20 mouse cellular contexts compared by ENCODE assay signal in genomic region chr12:83532966-83533365, GRCm38 (mm10). TPM values are rescaled to one million over a fixed set of nuclear protein-coding genes. Genes with fewer than 3 reads are reported as not detected.
DNase-seq lines count a peak whose midpoint lies in the region.
"Had no signal": no experiment of that assay in that cellular context is flagged by ENCODE, and none has a peak within 500 bp of the region (broad histone marks: within the 10 kb centered on the region; RNA-seq: fewer than 3 reads in every experiment).

No protein-coding gene starts in this region.

- intact Hi-C loops in left cerebral cortex, postnatal 4 days (cut with DNase I): no loop called here
- intact Hi-C loops in heart, postnatal 14 days (cut with DNase I): no loop called here

- H3K4me3 ChIP-seq in heart, embryonic 10.5 days: no peak overlapping the region
- no peak overlapping the region for H3K4me3 ChIP-seq in hindbrain, embryonic 10.5 days
- H3K4me3 ChIP-seq: embryonic facial prominence, embryonic 13.5 days; forebrain, embryonic 12.5 days; heart, embryonic 15.5 days; hindbrain, embryonic 13.5 days had no signal

- H3K36me3 ChIP-seq in heart, embryonic 10.5 days: peaks cover 66% of the 10 kb centered on the region
- H3K36me3 ChIP-seq in hindbrain, embryonic 10.5 days: peaks cover 71% of the 10 kb centered on the region

- WGBS in heart, embryonic 10.5 days: 92% methylated on average over 3 of the region's 3 CpGs
- 94% methylated on average over 3 of the region's 3 CpGs for WGBS in hindbrain, embryonic 10.5 days

- DNase-seq in adrenal gland, postnatal 14 days: peak; percentile 65
- DNase-seq in adrenal gland, adult (ENCODE audit: inconsistent age in 2 of 2, low spot score in 1 of 2): no peak
- DNase-seq in heart, adult 18-20 months: peak; percentile 39
- DNase-seq in heart, embryonic 10.5 days (ENCODE audit: low spot score): no peak
- DNase-seq in left cerebral cortex, postnatal 4 days: peak; percentile 34
- no peak for DNase-seq in left cerebral cortex, adult 9 months (ENCODE audit: low spot score in 2 of 2)
- peak; percentile 30 to 38 for DNase-seq in heart, postnatal 14 days
- no peak for DNase-seq in hindbrain, embryonic 10.5 days (ENCODE audit: low spot score)
- DNase-seq: adrenal gland, adult 2 months; cerebellum, adult 18-20 months; cerebellum, adult 9-11 months; cerebellum, postnatal 36 days; gastrocnemius, postnatal 14 days; kidney, adult 11 months; kidney, adult 9 months had no signal

- H3K9me3 ChIP-seq in heart, embryonic 10.5 days: no peaks in the 10 kb centered on the region
- H3K9me3 ChIP-seq in hindbrain, embryonic 10.5 days: no peaks in the 10 kb centered on the region
- H3K9me3 ChIP-seq: embryonic facial prominence, embryonic 13.5 days; forebrain, embryonic 12.5 days; heart, embryonic 15.5 days; hindbrain, embryonic 13.5 days had no signal

- H3K27ac ChIP-seq in heart, embryonic 10.5 days: no peak overlapping the region
- H3K27ac ChIP-seq in hindbrain, embryonic 10.5 days: no peak overlapping the region
- H3K27ac ChIP-seq: embryonic facial prominence, embryonic 13.5 days; forebrain, embryonic 12.5 days; heart, embryonic 15.5 days; hindbrain, embryonic 13.5 days; hindbrain, postnatal 0 days had no signal

- no peaks in the 10 kb centered on the region for H3K27me3 ChIP-seq in heart, embryonic 10.5 days (ENCODE audit: insufficient read depth, poor library complexity, severe bottlenecking)
- H3K27me3 ChIP-seq in hindbrain, embryonic 10.5 days (ENCODE audit: insufficient read depth, poor library complexity, severe bottlenecking): no peaks in the 10 kb centered on the region
- H3K27me3 ChIP-seq: embryonic facial prominence, embryonic 13.5 days; forebrain, embryonic 12.5 days; heart, embryonic 15.5 days; hindbrain, embryonic 13.5 days had no signal

- H3K4me1 ChIP-seq in heart, embryonic 10.5 days: peaks cover 14% of the 10 kb centered on the region; the same call in 1 of the 2 replicates
- peaks cover 2% of the 10 kb centered on the region for H3K4me1 ChIP-seq in hindbrain, embryonic 10.5 days (replicated peaks)

RNA-seq across cellular contexts. Expression of gene Dcaf4, which starts 12.7 kb away (rescaled TPM):
- total RNA-seq in adrenal gland, postnatal 14 days (2021): 45.2 and 45.4 TPM in 2 replicates
- 10 to 100 TPM; 12.6 to 12.7 TPM for total RNA-seq in heart, adult 18-20 months (2021)
- 27.6 and 29.7 TPM in 2 replicates for polyA plus RNA-seq in heart, embryonic 10.5 days (2016; fragmentation: Nextera tagmentation; extraction: Ambion mirVana)
- 10 to 100 TPM; 36.6 to 43.1 TPM for total RNA-seq in left cerebral cortex, postnatal 4 days (2021)
- 10 to 100 TPM; 15.7 to 18.3 TPM for total RNA-seq in heart, postnatal 14 days (2021)
- polyA plus RNA-seq in hindbrain, embryonic 10.5 days (2016; fragmentation: Nextera tagmentation; extraction: Ambion mirVana): 24.8 and 25.7 TPM in 2 replicates

RNA-seq across cellular contexts. Expression of gene Dpf3, which starts 45.5 kb away (rescaled TPM):
- total RNA-seq in adrenal gland, postnatal 14 days (2021): 10.6 and 12.2 TPM in 2 replicates
- 10 to 100 TPM; 16.2 to 20.3 TPM for total RNA-seq in heart, adult 18-20 months (2021)
- 29.4 and 37.5 TPM in 2 replicates for polyA plus RNA-seq in heart, embryonic 10.5 days (2016; fragmentation: Nextera tagmentation; extraction: Ambion mirVana)
- 10 to 100 TPM in 1 of 2 experiments, 1 to 10 TPM in 1; 7.0 to 11.0 TPM for total RNA-seq in left cerebral cortex, postnatal 4 days (2021)
- total RNA-seq in heart, postnatal 14 days (2021): 10 to 100 TPM; 20.7 to 26.0 TPM
- 5.3 and 10.5 TPM in 2 replicates for polyA plus RNA-seq in hindbrain, embryonic 10.5 days (2016; fragmentation: Nextera tagmentation; extraction: Ambion mirVana)

Comparison
In these comparisons a context has a peak if more than half of its experiments do, and no peak if none do; other contexts are left out.
1. DNase-seq: peak in adrenal gland, postnatal 14 days (single experiment), heart, adult 18-20 months (2 of 2), left cerebral cortex, postnatal 4 days (single experiment) and heart, postnatal 14 days (2 of 2); none in adrenal gland, adult (0 of 2), heart, embryonic 10.5 days (single experiment), left cerebral cortex, adult 9 months (0 of 2) and hindbrain, embryonic 10.5 days (single experiment).